Mouse (Mus musculus): ENCODE results near the gene Tnni3. TPM values are rescaled to one million over a fixed set of nuclear protein-coding genes. Genes with fewer than 3 reads are reported as not detected.
A peak's percentile ranks its signal among the peaks of the same experiment; 100 is the strongest.

Tnni3 gene
- total RNA-seq, 2 experiments from 2014 or later: not detected

GRCm38 (mm10) chr7:4523205-4524130 is 561 bp downstream of the Tnni3 start:
- intact Hi-C loops (cut with DNase I): no loop called here
- no peak for DNase-seq (ENCODE audit: extremely low spot score in 1 of 2, low spot score in 2 of 2)

DNA sequence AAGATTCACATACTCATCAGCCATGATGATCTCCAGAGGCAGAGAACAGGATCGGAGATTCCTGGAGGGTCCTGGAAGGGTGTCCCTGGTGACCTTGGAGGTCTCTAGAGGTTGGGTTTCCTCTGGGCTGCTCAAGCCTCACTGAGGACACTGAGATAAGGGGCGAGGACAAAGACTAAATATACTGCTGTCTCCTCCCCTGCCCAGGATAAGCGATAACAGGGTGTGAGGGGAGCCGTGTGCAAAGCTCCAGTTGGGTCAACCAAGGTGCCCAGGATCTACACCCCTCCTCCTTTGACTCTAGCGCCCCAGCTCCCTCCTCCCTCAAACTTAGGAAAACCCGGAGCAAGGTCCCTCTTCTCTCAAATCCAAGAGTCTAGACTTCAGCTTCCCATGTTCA is 1.7 kb downstream of the Tnni3 start:
- no peak for DNase-seq (ENCODE audit: extremely low spot score in 1 of 2, low spot score in 2 of 2)
- intact Hi-C loops (cut with DNase I): no loop called here

- no peak for DNase-seq (ENCODE audit: extremely low spot score in 1 of 2, low spot score in 2 of 2)
- intact Hi-C loops (cut with DNase I): no loop called here
Measured at GRCm38 (mm10) chr7:4521231-4522003, 2.6 kb downstream of the Tnni3 start.

DNA sequence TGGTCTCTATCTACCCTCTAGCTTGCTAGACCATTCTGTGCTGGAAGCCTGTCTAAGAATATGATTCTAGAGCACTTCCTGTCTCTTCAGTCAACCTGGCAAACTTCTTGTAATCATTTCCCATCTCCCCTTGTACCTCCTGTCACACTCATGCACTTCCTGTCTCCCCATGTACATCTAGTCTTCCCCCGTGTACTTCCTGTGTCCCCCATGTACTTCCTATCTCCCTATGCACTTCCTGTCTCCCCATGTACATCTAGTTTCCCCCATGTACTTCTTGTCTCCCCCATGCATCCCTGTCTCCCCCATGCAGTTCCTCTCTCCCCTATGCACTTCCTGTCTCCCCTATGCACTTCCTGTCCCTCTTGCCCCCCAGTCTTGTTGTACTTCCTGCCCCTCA is 5.5 kb downstream of the Tnni3 start:
- DNase-seq (ENCODE audit: extremely low spot score in 1 of 2, low spot score in 2 of 2): no peak
- intact Hi-C loops (cut with DNase I): no loop called here

DNA sequence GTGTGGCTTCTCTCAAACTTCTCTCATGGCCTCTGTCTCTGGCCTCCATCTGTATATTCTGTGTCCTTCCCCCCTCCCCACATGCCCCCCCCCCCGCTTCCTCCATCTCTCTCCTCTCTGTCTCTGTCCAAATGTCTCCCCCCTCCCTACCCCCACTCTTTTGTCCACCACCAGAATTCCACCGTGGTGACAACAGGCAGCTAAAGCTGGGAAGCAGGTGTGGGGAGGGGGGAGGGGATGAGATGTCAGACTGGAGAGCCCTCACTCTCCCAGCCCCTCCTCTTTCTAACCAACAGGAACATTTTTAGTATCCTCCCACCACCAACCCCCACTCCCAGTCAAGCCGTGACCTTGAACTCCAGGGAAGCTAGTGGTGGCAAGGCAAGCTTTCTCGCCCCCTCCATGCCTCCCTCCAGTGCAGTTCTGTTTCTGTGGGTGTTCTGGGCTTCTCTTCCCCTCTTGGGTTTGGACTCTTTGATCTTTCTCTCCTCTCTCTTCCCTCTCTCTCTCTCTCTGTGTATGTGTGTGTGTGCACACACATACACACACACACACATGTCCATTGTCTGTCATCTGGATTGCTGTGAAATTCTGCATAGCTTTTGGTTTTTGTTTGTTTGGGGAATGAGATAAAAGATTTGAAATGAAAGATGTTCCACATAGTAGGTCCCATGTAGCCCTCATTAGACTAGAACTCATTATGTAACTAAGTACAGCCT is 7.5 kb downstream of the Tnni3 start, which contains the start of gene Tnnt1:
Gene Tnnt1, minus strand, starts transcription at position 51 of the 719 bp plus-strand sequence.
- no peak for DNase-seq (ENCODE audit: extremely low spot score in 1 of 2, low spot score in 2 of 2)
- intact Hi-C loops (cut with DNase I): no loop called here

DNA sequence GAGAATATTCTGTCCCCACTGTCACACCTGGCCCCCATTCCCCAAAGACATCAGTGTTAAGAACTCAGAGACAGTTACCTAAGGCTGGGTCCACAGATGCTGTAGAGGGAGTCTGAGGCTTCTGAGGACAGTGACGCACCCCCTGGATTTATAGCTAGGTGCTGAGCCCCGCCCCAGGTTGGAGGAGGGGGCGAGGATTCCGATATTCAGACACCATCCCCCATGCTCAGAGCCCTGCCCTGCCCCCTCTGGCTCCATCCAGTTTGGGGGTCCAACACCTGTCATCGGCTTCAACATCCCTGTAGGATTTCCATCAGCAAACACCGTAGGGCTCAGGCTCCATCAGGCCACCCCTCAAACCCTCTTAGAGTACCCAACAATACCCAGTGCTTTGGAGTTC is 8.2 kb downstream of the Tnni3 start:
- DNase-seq (ENCODE audit: extremely low spot score in 1 of 2, low spot score in 2 of 2): no peak
- intact Hi-C loops (cut with DNase I): no loop called here

DNA sequence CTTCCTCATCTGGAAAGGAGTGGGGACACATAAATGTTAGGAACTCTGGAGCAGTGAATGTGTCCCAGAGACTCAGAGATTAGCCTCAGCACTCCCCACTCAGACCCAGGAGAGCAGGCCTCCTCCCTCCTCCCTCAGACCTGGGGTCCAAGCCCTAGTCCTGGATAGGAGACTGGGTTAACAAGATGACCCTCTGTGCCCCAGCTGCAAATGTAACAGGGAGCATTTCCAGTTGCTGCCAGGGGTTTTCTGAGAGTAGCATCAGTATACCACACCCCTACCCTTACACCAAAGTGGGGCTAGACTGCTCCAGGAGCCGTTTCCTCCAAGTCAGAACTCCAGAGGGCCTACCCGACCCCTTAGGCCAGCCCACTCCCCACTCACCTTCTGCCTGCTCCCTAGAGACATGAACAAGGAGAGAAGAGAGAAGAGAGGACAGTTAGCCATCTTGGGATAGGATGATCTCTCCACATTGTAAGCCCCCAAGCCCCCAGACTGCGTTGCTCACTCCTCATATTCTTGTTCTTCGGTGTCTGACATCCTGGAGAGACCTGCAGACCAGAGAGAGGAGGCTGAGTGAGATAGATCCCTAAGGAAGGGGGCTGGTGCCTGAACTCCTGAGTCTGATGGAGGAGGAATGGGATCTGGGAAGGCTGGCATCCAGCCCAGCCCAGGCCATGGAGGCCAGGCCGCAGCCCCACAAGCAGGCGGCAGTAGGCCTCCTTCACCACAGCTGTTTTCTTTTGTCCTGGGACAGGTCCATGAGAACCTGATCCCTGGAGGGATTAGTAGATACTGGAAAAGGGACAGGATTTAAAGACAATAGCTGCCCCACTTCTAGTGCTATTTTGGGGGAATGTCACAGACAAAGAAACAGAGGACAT is 10.0 kb downstream of the Tnni3 start:
- intact Hi-C loops (cut with DNase I): no loop called here
- no peak for DNase-seq (ENCODE audit: extremely low spot score in 1 of 2, low spot score in 2 of 2)

- no peak for DNase-seq (ENCODE audit: extremely low spot score in 1 of 2, low spot score in 2 of 2)
- intact Hi-C loops (cut with DNase I): no loop called here
Measured at GRCm38 (mm10) chr7:4513236-4513635, 10.8 kb downstream of the Tnni3 start.

- intact Hi-C loops (cut with DNase I): no loop called here
- DNase-seq (ENCODE audit: extremely low spot score in 1 of 2, low spot score in 2 of 2): no peak
Measured at GRCm38 (mm10) chr7:4511489-4512224, 12.4 kb downstream of the Tnni3 start.

DNA sequence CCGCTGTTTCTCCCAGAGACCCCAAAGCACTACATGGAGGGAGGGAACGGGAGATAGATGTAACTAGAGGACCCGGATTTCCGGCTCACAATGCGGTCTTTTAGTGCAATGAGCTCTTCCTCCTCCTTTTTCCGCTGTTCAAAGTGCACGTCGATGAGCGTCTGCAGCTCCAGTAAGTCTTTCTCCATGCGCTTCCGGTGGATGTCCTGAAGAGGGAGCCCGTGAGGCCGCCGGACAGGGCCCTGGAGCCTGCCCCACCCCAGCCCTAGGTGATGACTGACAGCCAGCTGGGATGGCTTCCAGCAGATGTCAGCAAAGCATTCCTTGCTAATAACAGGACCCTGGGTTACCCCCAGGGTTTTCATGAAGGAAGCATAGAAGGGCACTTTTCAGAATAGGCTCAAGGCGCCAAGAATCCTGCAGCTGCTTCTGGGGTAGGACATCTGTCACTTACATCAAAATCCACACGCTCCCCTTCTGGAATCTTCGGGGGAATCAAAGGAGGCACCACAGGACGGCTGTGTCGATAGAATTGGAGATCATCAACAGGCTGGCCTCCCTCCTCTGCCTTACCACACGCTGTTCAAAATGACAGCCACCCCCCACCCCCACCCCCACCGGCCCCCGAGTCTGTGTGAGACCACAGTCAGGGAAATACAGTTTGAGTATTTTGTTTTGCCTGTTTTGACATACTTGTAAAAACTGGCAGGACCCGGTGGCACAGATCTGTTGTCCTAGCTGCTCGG is 14.0 kb downstream of the Tnni3 start:
- intact Hi-C loops (cut with DNase I): no loop called here
- peak in 1 of 2 experiments; percentile 85 for DNase-seq (ENCODE audit: extremely low spot score in 1 of 2, low spot score in 2 of 2)

GRCm38 (mm10) chr7:4508739-4509116 is 15.3 kb downstream of the Tnni3 start:
- intact Hi-C loops (cut with DNase I): no loop called here
- DNase-seq (ENCODE audit: extremely low spot score in 1 of 2, low spot score in 2 of 2): no peak

- intact Hi-C loops (cut with DNase I): no loop called here
- DNase-seq (ENCODE audit: extremely low spot score in 1 of 2, low spot score in 2 of 2): no peak
Measured at GRCm38 (mm10) chr7:4508062-4508738, 15.8 kb downstream of the Tnni3 start.

GRCm38 (mm10) chr7:4507220-4507619 is 16.8 kb downstream of the Tnni3 start:
- DNase-seq (ENCODE audit: extremely low spot score in 1 of 2, low spot score in 2 of 2): no peak
- intact Hi-C loops (cut with DNase I): no loop called here

GRCm38 (mm10) chr7:4504646-4505435 is 19.2 kb downstream of the Tnni3 start:
- intact Hi-C loops (cut with DNase I): no loop called here
- DNase-seq (ENCODE audit: extremely low spot score in 1 of 2, low spot score in 2 of 2): no peak

DNA sequence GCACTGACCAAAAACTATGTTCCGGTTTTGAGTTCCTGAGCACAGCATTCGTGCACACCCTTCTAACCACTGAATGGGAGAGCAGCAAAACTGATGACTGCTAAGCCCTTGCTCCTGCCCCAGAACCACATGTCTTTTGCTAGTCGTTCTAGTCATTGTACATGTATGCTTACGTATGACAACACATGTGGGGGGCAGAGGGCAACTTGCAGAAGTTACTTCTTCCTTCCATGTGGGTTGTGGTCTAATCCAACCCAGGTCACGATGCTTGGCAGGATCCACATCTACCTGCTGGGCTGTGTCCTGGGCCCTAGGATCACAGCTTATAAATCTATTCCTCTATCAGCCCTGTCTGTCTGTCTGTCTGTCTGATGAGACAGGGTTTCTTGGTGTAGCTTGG is 20.2 kb downstream of the Tnni3 start:
- no peak for DNase-seq (ENCODE audit: extremely low spot score in 1 of 2, low spot score in 2 of 2)
- intact Hi-C loops (cut with DNase I): no loop called here

- DNase-seq (ENCODE audit: extremely low spot score in 1 of 2, low spot score in 2 of 2): no peak
- intact Hi-C loops (cut with DNase I): no loop called here
Measured at GRCm38 (mm10) chr7:4503100-4503499, 20.9 kb downstream of the Tnni3 start.
